Mouse (Mus musculus): ENCODE data around the gene Ric8a.
A peak's percentile ranks its signal among the peaks of the same experiment; 100 is the strongest.

Ric8a gene

DNA sequence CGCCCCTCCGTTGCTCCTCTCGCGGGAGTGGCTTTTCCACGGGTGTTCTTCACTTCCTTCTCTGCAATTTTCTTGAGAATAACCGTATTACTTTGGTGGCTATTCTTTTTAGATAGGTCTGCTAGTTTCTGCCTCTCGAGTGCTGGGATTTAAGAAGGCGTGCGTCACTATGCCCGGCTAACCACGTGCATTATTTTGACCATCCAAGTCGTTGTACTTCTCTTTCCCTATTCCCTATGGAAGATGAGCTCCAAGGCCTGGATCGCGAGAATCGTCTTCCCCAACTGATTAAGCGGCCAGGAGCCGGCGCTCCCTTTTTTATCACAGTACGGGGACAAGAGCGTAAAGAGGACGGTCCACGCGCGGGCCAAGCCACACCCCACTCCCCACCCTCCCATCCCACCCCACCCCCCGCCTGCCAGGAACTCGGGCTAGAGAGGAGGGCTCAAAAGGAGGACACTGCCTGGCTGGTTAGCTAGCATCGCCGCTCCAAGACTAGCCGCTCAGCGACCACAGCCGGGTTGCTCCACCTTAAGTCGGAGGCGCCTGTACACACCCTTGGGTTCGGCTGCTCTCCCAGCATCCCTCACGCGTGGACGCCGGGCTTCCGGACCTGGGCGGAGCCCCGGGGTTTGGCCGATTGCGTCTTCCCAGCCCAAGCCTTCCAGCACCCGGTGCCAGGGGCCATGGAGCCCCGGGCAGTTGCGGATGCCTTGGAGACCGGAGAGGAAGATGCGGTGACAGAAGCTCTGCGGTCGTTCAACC is at the start of gene Ric8a:
Gene Ric8a (plus strand): TSS at position 173 of the 765 bp plus-strand sequence.
- DNase-seq (ENCODE audit: low spot score in 2 of 2), result peak; percentile 90 to 92

DNA sequence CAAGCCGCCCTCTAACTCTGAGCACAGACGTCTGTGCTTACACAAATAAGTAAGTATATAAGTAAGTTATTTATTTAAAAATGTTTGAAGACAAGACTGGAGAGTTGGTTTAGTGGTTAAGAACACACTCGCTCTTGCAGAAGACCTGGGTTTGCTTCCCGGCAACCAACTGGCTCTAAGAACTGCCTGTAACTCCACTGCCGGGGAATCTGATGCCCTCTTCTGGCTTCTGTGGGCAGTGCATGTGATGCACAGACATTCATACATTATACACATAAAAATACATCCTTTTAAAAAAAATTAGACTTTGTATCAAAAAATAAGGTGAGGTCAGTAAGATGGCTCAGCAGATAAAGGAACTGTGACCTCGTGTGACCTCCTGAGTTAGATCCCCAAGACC is 46.3 kb upstream of the Ric8a start:
- no peak for DNase-seq (ENCODE audit: low spot score in 2 of 2)

DNA sequence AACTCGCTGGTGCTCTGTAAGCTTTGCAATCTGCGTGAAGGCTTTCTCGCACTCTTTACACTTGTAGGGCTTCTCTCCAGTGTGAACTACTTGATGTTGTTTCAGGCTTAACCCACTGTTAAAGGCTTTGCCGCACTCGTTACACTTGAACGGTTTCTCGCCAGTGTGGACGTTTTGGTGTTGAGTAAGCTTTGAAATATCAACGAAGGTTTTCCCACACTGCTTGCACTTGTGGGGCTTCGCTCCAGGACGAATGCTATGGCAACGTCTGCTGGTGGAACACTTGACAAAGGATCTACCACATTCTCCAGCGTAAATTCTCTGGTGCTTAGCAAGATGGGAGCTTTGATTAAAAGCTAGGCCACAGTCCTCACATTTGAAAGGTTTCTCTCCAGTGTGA is 45.0 kb upstream of the Ric8a start:
- peak; percentile 69 to 73 for DNase-seq (ENCODE audit: low spot score in 2 of 2)

DNA sequence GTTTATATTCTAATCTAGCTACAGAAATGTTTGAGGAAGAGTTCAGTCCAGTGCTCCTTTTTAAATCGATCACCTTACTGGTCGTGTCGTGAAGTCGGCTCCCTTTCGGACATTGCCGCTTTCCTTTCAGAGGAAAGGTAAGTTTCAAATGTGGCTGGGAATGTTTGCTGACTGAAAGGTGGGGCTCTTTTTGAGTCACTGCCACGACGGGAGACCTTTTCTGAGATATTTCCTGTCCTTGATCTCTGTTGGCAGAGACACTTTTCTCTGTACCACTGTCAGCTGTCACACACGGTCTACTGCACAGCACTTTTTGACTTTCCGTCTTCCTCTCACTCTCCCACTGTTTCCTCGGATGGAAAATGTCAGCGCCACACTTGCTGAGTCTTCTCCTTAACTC is 43.9 kb upstream of the Ric8a start:
- no peak for DNase-seq (ENCODE audit: low spot score in 2 of 2)

DNA sequence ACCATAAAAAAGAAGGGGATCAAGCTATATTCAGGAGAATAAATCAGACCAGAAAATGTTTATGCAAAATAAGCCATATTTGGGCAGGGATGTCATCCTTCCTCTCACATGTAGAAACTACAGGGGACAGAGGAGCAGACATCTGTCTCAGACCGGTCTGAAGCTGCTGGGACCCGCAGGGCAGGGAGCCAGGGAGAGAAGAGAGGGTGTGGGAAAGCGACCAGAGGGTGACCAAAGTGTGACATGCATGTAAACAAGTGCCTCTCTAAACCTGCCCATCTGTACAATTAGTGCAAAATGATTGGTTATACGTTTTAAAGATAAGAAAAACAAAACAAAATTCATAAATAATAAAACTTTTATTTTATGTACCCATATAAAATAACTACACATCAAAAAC is 36.6 kb upstream of the Ric8a start:
- peak in 1 of 2 experiments; percentile 39 for DNase-seq (ENCODE audit: low spot score in 2 of 2)

DNA sequence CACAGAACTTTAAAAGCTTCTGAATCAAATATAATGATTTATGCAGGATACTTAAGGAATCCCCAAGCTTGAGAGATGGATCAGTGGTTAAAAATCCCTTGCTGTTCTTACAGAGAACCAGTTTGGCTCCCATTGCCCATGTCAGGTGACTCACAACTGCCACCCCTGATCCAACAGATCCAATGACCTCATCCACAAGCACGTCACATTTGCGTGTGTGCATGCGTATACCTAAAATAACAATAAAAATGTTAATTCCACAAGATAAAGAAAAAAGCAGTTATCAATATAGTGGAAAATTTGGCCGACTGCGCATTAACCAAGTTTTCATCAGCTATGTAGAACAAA is 35.5 kb upstream of the Ric8a start:
- no peak for DNase-seq (ENCODE audit: low spot score in 2 of 2)

DNA sequence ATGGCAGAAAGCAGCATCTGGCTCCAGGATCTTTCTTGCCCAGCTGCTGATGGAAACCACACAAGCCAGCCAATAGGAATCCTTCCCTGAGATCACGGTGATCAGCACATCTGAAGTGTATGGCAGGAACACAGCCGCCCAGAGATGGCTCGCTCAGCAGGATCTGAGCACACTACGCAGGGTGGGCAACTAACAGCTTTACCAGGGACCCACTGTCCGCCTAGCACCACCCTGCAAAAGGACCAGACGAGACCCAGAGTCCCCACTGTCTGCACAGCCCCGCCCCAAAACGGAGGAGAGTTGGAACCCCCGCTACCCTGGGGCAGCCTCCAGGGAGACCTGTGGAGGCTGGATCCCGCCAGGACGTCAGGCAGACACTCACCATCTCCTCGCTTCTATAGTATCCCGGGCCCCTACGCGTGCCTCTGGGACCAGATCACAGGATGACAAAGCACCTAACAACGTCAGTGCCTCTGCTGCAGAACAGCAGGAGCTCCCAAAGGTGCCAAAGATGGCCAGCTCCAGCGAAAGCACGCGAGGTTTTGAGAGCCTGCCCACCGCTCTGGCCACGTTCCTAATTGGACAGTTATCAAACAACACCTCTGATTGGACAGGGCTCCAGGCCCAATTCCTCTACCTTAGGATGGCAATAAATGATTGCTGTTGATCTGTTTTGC is 35.0 kb upstream of the Ric8a start, which contains the start of gene Zfp941:
Gene Zfp941 (minus strand): TSS at position 526 of the 677 bp plus-strand sequence.
- DNase-seq (ENCODE audit: low spot score in 2 of 2), result peak; percentile 82 to 89

DNA sequence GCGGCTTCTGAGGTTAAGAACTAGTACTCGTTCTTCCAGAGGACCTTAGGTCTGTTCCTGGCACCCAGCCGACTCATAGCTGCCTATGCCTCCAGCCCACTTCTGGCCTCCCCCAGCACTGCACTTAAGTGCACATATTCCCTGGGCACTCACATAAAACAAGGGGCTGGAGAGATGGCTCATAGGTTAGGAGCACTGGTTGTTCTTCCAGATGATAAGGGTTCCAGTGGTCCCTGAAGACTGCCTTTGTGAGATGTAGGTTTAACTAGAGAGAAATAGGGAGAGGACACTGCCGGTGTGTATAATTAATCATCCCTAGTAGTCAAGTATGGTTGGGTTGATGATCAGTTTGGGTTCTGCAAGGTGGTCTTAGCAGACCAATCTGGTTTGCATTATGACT is 34.0 kb upstream of the Ric8a start:
- no peak for DNase-seq (ENCODE audit: low spot score in 2 of 2)

DNA sequence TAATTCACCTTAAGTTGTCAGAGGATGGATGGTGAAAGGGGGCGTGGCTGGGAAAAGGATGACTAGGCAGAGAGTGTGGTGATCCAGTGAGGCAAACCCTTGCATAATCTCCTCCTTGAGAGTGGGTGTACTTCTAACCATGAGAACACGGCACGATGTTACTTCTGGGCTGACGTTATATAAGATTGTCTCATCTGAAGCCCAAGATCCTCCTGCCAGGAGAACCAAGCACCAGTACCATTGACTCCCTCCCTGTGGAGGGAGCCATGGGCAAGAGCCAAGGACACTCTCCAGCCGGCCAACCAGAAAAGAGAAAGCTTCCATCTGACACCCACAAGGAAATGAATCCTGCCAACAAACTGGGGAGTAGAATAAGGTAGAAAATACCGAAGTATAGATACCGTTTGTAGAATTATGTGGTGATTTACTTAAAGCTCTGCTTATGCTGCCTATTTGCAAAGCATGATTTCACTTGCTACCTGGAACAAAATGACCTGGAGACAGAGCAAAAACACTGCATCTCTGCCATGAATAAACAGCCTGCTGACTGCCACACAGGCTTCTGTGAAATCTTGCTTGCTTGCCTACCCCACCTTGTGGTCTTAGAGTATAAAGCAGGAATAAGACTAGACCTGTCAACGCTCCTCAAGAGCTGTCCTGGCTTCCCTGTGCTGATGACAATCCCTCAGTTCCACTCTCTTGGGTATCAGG is 28.4 kb upstream of the Ric8a start:
- DNase-seq (ENCODE audit: low spot score in 2 of 2), result peak; percentile 69 to 80

DNA sequence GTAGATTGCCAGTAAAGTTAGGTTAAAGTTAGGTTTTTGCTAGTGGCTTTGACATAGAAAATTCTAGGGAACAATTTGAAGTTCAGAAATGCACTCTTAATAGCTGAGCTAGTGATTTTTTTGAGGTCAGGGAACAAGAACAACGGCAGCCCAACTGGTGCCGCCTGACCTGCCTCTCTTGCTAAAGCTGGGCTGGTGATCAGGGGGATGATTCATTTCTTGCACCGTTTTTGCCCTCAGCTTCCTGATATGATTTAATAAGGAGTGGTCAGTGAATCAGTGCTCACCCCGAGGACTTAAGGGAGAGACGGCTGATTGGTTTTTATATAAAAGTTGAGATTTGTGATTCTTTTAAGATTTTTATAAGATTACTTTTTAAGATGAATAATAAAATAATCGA is 25.3 kb upstream of the Ric8a start:
- DNase-seq (ENCODE audit: low spot score in 2 of 2), result no peak

DNA sequence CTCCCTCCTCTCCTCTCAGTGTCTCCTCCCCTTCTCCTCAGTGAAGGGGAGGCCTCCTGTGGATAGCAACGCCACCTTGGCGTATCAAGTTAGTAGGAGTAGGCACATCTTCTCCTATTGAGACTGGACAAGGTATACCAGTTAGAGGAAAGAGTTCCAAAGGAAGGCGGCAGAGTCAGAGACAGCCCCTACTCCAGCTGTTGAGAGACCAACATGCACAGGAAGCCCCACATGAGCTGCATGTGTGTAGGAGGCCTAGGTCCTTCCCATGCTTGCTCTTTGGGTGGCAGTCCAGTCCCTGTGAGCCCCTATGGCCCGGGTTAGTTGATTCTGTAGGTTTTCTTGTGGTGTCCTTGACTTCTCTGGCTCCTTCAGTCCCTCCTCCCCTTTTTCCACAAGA is 23.4 kb upstream of the Ric8a start:
- DNase-seq (ENCODE audit: low spot score in 2 of 2), result peak in 1 of 2 experiments; percentile 17

DNA sequence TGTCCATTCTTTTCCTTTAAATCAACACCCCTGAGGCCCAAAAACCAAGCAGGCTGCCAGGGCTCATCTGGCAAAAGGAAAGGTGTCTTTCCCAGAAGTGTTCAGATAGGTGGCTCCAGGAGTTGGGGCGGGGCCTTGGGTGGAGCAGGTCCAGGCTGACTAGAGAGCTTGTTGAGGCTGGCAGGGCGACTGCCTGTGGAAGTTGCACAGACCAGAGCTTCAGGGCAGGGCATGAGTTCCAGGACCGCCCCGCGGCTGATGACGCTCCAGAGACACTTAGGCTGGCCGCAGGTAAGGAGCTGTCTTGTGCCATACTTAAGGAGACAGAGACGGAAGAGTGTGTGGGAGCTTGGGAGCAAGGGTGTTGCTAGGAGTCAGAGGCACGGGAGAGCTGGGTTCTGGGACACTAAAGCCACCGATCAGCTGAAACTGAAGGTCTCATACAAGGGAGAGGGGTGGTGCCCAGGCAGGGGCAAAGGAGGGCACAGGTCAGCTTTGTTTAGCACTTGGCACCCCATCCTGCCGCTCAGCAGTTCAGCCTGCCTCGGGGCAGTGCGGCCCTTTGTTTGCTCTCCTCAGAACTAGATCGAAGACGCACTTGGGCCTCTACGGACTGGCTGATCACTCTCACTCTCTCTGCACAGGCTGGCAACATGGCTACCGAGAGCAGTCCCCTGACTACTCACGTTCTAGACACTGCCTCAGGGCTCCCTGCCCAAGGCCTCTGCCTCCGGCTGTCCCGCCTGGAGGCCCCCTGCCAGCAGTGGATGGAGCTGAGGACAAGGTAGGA is 21.6 kb upstream of the Ric8a start, which contains the start of gene Urah:
Gene Urah (plus strand): TSS at position 51 of the 790 bp plus-strand sequence.
- DNase-seq (ENCODE audit: low spot score in 2 of 2), result peak in 1 of 2 experiments; percentile 24

DNA sequence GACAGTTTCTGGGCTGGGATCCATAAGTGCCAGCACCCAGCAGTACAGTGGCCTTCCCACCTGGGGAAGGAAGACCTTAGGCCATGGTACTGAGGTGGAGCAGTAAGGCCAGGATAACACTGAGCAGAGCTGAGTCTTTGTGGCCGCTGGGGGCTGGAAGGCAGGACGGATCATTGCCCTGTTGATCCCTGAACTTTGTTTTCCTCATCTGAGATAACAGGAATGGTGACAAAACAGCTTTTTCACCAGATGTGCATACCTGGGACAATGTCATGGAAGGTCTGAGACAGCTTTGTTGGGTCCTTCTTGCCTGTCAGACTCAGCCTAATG is 21.0 kb upstream of the Ric8a start:
- no peak for DNase-seq (ENCODE audit: low spot score in 2 of 2)

DNA sequence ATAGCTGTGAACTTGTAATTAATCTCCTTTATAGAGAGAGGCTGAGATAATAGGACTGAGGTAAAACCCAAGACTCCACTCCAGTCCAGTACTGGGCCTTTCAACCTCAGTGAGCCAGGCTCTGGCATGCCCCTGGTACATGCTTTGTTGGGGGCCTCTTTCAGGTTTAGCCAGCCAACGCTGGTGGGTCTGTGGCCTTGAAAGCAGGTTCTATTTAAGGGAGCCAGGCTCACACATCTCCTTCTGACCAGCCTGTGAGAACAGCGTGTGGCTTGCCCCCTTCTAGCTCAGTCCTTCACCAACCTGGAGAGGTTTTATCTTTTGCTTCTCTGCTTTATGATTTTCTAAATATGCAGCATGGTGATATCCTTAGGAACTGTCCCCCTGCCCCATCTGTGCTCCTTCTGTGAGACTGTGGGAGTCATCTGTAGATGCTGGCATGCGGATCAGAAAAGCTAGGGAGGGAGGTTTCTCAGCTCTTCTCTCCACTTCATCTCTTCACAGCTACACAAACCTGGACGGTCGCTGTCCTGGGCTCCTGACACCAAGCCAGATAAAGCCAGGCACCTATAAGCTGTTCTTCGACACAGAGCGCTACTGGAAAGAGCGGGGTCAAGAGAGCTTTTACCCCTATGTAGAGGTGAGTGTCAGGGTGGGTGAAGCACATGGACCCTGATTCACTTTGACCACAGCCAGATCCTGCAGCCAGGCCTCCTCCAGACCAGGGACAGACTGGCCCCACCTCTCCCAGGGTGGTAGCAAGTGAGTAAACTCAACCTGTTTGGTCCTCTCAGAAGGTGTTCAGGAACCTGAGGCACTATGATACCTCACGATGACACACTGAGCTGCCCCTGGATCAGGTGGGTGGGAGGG is 20.3 kb upstream of the Ric8a start:
- DNase-seq (ENCODE audit: low spot score in 2 of 2), result peak; percentile 59 to 82

DNA sequence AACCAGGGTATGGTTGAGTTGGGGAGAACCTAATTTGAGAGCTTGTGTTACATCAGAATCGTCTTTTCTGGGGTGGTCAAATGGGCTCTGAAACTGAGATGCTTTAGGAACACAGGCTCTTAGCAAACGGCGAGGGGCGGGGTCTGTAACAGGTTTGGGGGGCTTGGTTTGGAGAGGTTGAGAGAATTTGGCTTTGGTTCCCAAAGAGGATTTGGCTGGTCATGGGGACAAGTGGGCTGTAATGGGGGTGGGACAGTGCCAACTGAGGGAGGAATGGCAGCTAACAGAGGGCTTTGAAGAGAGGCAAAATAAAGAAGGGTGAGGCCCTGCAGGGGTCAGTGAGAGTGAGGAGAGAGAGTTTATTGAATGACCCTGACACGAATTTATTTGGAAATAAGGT is 17.2 kb upstream of the Ric8a start:
- peak in 1 of 2 experiments; percentile 22 for DNase-seq (ENCODE audit: low spot score in 2 of 2)

DNA sequence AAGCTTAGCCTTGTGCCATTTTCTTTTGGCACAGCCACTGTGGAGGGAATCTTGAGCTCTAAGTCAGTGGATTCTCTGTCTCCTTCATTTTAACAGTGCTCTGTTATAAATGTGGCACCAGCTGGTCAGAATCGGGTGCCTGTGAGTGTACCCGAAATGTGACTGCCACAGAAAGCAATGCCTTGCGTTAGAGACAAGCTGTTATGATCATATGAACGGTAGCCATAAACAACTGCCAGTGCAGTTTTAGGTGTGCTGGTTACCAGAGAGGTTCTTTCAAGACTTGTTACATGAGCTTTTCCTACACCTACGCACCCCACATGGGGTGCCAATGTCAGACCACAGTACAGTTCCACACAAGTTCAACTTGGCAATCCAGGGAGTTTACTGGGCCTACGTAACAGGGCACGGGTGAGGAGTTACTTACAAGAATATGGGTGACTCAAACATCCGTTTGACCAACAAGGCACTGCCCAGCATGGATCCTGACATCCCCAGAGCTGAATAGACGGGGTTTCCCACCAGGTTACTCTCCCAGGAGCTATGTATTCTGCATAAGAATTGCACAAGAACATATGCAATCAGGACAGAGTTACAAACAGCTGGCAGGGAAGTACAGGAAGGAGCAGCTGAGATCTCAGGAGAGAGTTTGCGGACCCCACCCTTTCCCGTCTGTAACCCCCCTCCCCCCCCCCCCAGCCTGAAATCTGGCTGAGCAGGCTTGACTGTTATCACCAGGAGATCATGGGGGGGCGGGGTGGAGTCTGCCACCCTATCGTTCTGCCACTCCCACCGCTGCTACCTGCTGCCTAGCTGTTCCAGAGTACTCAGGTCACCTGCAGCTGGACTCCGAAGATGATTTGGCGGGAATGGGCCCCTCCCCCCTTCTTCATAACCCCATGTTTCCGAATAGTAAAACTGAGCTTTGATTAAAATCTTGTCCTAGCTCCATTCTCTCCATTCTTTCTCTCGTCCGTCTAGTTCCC is 15.7 kb upstream of the Ric8a start:
- no peak for DNase-seq (ENCODE audit: low spot score in 2 of 2)

DNA sequence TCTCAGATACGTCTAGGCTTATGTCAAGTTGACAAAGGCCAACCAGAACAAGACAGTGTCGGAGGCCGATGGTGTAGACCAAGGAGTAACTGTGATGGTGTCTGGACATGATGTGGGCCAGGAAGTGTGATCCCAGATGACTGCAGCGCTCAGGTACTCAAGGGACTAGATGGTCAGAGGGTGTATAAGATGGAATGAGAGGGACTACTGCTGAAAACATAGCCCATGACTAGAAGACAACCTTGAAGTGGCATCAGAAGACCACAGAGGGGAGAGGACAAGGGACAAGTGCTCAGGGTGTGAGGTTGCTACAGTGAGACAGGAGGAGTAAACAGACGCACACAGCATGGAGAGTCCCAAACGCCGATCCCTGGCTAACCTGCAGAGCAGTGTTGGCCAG is 13.0 kb upstream of the Ric8a start:
- no peak for DNase-seq (ENCODE audit: low spot score in 2 of 2)

DNA sequence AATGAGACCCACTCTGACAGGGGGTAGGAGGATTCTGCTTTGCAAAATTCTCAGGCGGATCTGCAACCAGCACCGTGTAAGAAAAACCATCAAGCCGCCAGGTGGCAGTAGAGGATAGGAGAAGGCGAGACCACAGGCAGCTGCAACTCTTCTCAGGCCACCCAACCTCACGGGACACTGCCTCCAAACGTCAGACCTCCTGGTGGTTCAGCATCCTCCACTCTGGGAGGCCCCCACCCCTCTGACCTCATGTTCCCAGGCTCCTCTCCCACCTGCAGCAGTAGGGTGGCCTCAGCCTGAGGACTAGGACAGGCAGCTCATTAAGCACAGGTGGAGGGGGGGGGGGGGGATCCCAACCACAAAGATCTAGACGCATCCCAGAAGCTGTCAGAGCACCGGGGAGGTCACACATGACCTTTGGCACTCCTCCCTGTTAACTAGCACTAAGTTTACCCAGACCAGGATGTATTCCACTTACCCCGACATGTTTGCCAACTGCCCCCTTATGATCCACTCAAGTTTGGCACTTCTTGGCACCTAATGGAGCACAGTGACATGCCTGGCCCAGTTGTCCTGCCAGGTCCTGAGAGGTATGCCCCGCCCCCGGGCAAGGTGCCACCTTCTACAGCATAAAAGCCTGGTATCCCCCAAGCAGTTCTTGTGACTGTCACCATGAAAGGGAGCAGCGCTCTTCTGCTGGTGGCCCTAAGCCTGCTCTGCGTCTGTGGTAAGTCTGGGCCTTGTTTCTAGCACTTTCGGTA is 11.7 kb upstream of the Ric8a start, which contains the start of gene Scgb1c1:
Gene Scgb1c1 (plus strand): TSS at position 643 of the 761 bp plus-strand sequence.
- DNase-seq (ENCODE audit: low spot score in 2 of 2), result peak; percentile 86 to 94

DNA sequence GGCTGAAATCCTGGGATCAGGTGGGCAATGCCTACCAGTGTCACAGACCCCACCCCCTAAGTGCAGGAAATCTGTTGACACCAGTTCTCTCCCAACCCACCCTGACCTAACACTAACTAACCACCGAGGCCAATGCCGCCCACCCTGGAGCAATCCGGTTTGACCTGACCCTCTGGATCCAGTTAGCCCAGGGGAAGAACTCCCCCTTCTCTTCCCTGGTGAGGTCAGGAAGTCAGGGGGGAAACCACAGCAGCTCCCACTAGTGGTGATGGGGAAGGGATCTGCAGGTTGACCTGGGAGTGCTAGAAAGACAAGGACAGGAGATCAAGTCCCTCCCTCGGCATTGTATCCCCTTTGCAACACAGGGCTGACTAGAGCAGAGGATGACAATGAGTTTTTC is 11.1 kb upstream of the Ric8a start:
- DNase-seq (ENCODE audit: low spot score in 2 of 2), result no peak
